Comparison of ENCODE assay signal across 8 mouse cellular contexts in the genomic region with DNA sequence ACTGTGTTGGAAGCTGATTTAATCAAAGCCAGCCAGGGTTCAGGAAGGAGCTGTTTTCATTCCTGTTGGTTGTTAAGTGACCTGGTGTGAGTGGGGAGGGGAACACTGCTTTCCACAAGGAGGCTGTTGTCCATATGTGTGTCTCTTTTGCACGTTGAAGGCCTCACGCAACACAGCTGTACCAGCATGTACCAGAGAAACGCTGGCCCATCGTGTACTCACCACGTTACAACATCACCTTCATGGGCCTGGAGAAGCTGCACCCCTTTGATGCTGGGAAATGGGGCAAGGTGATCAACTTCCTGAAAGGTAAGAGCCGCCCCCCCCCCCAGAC. TPM values are rescaled to one million over a fixed set of nuclear protein-coding genes. Genes with fewer than 3 reads are reported as not detected.
DNase-seq lines count a peak whose midpoint lies in the region; ATAC-seq and TF ChIP-seq lines count a peak whose summit lies in the region.

No protein-coding gene starts in this region.

- no peak; the same call in 1 of the 2 replicates for ATAC-seq in hindbrain, embryonic 11.5 days (ENCODE audit: low FRiP score)
- ATAC-seq in midbrain, embryonic 12.5 days (ENCODE audit: low FRiP score, low read depth): 0 out of 2 replicates have a peak, but pooled peaks have one; percentile 0

- no peak for DNase-seq in kidney, adult 2 months
- DNase-seq in kidney, postnatal 36 days: no peak
- DNase-seq in hindbrain, embryonic 11.5 days (ENCODE audit: low spot score): no peak
- no peak for DNase-seq in cerebellum, postnatal 14 days
- DNase-seq in kidney, postnatal 10 days: no peak
- no peak for DNase-seq in gastrocnemius, postnatal 36 days

- peak overlapping the region; percentile 97 for H3K27ac ChIP-seq in kidney, adult 2 months (ENCODE audit: insufficient read depth, low read depth, low read length)
- H3K27ac ChIP-seq in bone marrow macrophage, adult 2 months (ENCODE audit: insufficient read depth, low read depth, low read length): no peak overlapping the region
- H3K27ac ChIP-seq in hindbrain, embryonic 11.5 days (ENCODE audit: low read depth, low read length): peak overlapping the region; percentile 83; the same call in 1 of the 2 replicates
- peak overlapping the region; percentile 57 for H3K27ac ChIP-seq in midbrain, embryonic 12.5 days (replicated peaks)

- TF ChIP-seq CTCF in kidney, adult 2 months (conservative IDR thresholded peaks at IDR 0.05; ENCODE audit: insufficient read depth, insufficient read length, low read depth, low read length): no peak
- TF ChIP-seq CTCF in bone marrow macrophage, adult 2 months (IDR thresholded peaks at IDR 0.05; ENCODE audit: low read depth, low read length): no peak

- peak overlapping the region; percentile 76 for H3K4me2 ChIP-seq in hindbrain, embryonic 11.5 days (replicated peaks; ENCODE audit: low read depth, low read length)
- H3K4me2 ChIP-seq in midbrain, embryonic 12.5 days (replicated peaks): peak overlapping the region; percentile 81

- no peaks in the 10 kb centered on the region for H3K36me3 ChIP-seq in kidney, adult 2 months (ENCODE audit: control insufficient read depth, insufficient read depth, low read length)
- no peaks in the 10 kb centered on the region for H3K36me3 ChIP-seq in hindbrain, embryonic 11.5 days (ENCODE audit: control insufficient read depth, insufficient read depth, low read length)
- H3K36me3 ChIP-seq in midbrain, embryonic 12.5 days: no peaks in the 10 kb centered on the region

- 35% methylated on average over 6 of the region's 6 CpGs for WGBS in kidney, adult 2 months
- WGBS in hindbrain, embryonic 11.5 days: 44% methylated on average over 6 of the region's 6 CpGs
- 39% methylated on average over 6 of the region's 6 CpGs for WGBS in midbrain, embryonic 12.5 days

- no peaks in the 10 kb centered on the region for H3K27me3 ChIP-seq in kidney, adult 2 months (replicated peaks; ENCODE audit: control insufficient read depth, insufficient read depth, low read length)
- no peaks in the 10 kb centered on the region for H3K27me3 ChIP-seq in hindbrain, embryonic 11.5 days (ENCODE audit: control insufficient read depth, insufficient read depth, low read length)
- no peaks in the 10 kb centered on the region for H3K27me3 ChIP-seq in midbrain, embryonic 12.5 days

- TF ChIP-seq POLR2A in kidney, adult 2 months (IDR thresholded peaks at IDR 0.05; ENCODE audit: low read depth, low read length): no peak
- TF ChIP-seq POLR2A in bone marrow macrophage, adult 2 months (IDR thresholded peaks at IDR 0.05; ENCODE audit: borderline replicate concordance, low read depth, low read length): no peak

- H3K4me1 ChIP-seq in kidney, adult 2 months (ENCODE audit: control insufficient read depth, insufficient read depth, low read length): no peaks in the 10 kb centered on the region; the same call in 1 of the 2 replicates
- H3K4me1 ChIP-seq in bone marrow macrophage, adult 2 months (ENCODE audit: control insufficient read depth, insufficient read depth, low read length): no peaks in the 10 kb centered on the region
- H3K4me1 ChIP-seq in hindbrain, embryonic 11.5 days (replicated peaks; ENCODE audit: control insufficient read depth, insufficient read depth, low read length): peaks cover 10% of the 10 kb centered on the region
- peaks cover 70% of the 10 kb centered on the region for H3K4me1 ChIP-seq in midbrain, embryonic 12.5 days

- intact Hi-C loops in gastrocnemius, postnatal 36 days (cut with DNase I): no loop called here

- peak overlapping the region; percentile 78 for H3K9ac ChIP-seq in hindbrain, embryonic 11.5 days (ENCODE audit: low read depth, low read length)
- peak overlapping the region; percentile 61 for H3K9ac ChIP-seq in midbrain, embryonic 12.5 days (replicated peaks)

- H3K9me3 ChIP-seq in hindbrain, embryonic 11.5 days (ENCODE audit: control insufficient read depth, low read length): no peaks in the 10 kb centered on the region
- no peaks in the 10 kb centered on the region for H3K9me3 ChIP-seq in midbrain, embryonic 12.5 days

- H3K4me3 ChIP-seq in kidney, adult 2 months (ENCODE audit: insufficient read depth, low read depth, low read length): peak overlapping the region; percentile 66
- peak overlapping the region; percentile 47 for H3K4me3 ChIP-seq in bone marrow macrophage, adult 2 months (ENCODE audit: insufficient read depth, low read length)
- H3K4me3 ChIP-seq in hindbrain, embryonic 11.5 days (ENCODE audit: low read depth, low read length): peak overlapping the region; percentile 65
- H3K4me3 ChIP-seq in midbrain, embryonic 12.5 days: peak overlapping the region; percentile 57

RNA-seq across cellular contexts. Expression of gene Hdac11, which starts 0.7 kb away (rescaled TPM):
- polyA plus RNA-seq in kidney, adult 2 months (2012; rRNA removed): 43.5 and 46.7 TPM in 2 replicates
- 1.6 and 2.8 TPM in 2 replicates for polyA plus RNA-seq in bone marrow macrophage, adult 2 months (2012; ENCODE audit: insufficient read depth, insufficient read length, missing spikeins)
- 13.2 and 14.5 TPM in 2 replicates for polyA plus RNA-seq in hindbrain, embryonic 11.5 days (2014; fragmentation: Nextera tagmentation; extraction: Ambion mirVana)
- 16.4 and 17.2 TPM in 2 replicates for polyA plus RNA-seq in midbrain, embryonic 12.5 days (2016; fragmentation: Nextera tagmentation; extraction: Ambion mirVana)
- total RNA-seq in gastrocnemius, postnatal 36 days (2021): 1 to 10 TPM; 3.7 to 4.0 TPM

RNA-seq across cellular contexts. Expression of gene Nup210, which starts 40.6 kb away (rescaled TPM):
- polyA plus RNA-seq in kidney, adult 2 months (2012; rRNA removed): 16.7 and 18.5 TPM in 2 replicates
- polyA plus RNA-seq in bone marrow macrophage, adult 2 months (2012; ENCODE audit: insufficient read depth, insufficient read length, missing spikeins): 1.2 and 1.6 TPM in 2 replicates
- polyA plus RNA-seq in hindbrain, embryonic 11.5 days (2014; fragmentation: Nextera tagmentation; extraction: Ambion mirVana): 11.9 and 12.3 TPM in 2 replicates
- polyA plus RNA-seq in midbrain, embryonic 12.5 days (2016; fragmentation: Nextera tagmentation; extraction: Ambion mirVana): 23.4 and 25.8 TPM in 2 replicates
- total RNA-seq in gastrocnemius, postnatal 36 days (2021): 10 to 100 TPM; 21.1 to 26.3 TPM

RNA-seq across cellular contexts. Expression of gene Fbln2, which starts 55.1 kb away (rescaled TPM):
- polyA plus RNA-seq in kidney, adult 2 months (2012; rRNA removed): 12.6 and 18.0 TPM in 2 replicates
- 1.7 and 3.1 TPM in 2 replicates for polyA plus RNA-seq in bone marrow macrophage, adult 2 months (2012; ENCODE audit: insufficient read depth, insufficient read length, missing spikeins)
- 30.7 and 36.5 TPM in 2 replicates for polyA plus RNA-seq in hindbrain, embryonic 11.5 days (2014; fragmentation: Nextera tagmentation; extraction: Ambion mirVana)
- 41.7 and 66.6 TPM in 2 replicates for polyA plus RNA-seq in midbrain, embryonic 12.5 days (2016; fragmentation: Nextera tagmentation; extraction: Ambion mirVana)
- 10 to 100 TPM; 42.5 to 50.6 TPM for total RNA-seq in gastrocnemius, postnatal 36 days (2021)
